Mouse (Mus musculus) myocyte (in vitro differentiated cells): Measurements from ENCODE around the gene Large2. TPM values are rescaled to one million over a fixed set of nuclear protein-coding genes. Genes with fewer than 3 reads are reported as not detected.

Experiments used
- H3K27me3 ChIP-seq: one replicate; pipeline ENCODE4 v1.6.1; 2011; ENCODE audit not compliant: control insufficient read depth, insufficient read depth, insufficient read length
- H3K36me3 ChIP-seq: one replicate; pipeline ENCODE4 v1.6.1; 2011; ENCODE audit not compliant: control insufficient read depth, insufficient read depth
- H3K4me2 ChIP-seq: one replicate; pipeline ENCODE4 v1.6.1; 2011; ENCODE audit warnings: low read depth, control low read depth
- H3K4me3 ChIP-seq: one replicate; pipeline ENCODE4 v1.5.1; 2011; ENCODE audit warnings: mild to moderate bottlenecking, control low read depth, moderate library complexity
- H3K79me2 ChIP-seq: one replicate; pipeline ENCODE4 v1.6.1; 2011; ENCODE audit not compliant: control insufficient read depth, insufficient read depth
- H3ac ChIP-seq: one replicate; pipeline ENCODE4 v1.6.1; 2011; ENCODE audit not compliant: control insufficient read depth, insufficient read length
- CEBPB ChIP-seq: IDR thresholded peaks from 2 replicates; pipeline ENCODE4 v1.6.1; 2011; ENCODE audit warnings: mild to moderate bottlenecking, moderate library complexity; ENCODE audit not compliant: poor library complexity, insufficient read depth, severe bottlenecking
- E2F4 ChIP-seq: IDR thresholded peaks from one replicate; pipeline ENCODE4 v1.6.1; 2011; ENCODE audit warnings: mild to moderate bottlenecking, control low read depth, moderate library complexity; ENCODE audit not compliant: insufficient read depth
- MAX ChIP-seq: IDR thresholded peaks from one replicate; pipeline ENCODE4 v1.6.1; 2011; ENCODE audit warnings: low read depth, mild to moderate bottlenecking, control low read depth
- MYOD1 ChIP-seq, 3 experiments: IDR thresholded peaks; one replicate each; pipeline ENCODE4 v1.6.1; 2011; ENCODE audit warnings: control low read depth in 2 of 3, low read depth in 2 of 3, mild to moderate bottlenecking in 2 of 3, moderate library complexity in 1 of 3; ENCODE audit not compliant: insufficient read length in 2 of 3, control insufficient read depth in 1 of 3
- MYOG ChIP-seq, 3 experiments: IDR thresholded peaks; one replicate each; pipeline ENCODE4 v1.6.1; 2011; ENCODE audit warnings: control low read depth in 2 of 3, low read depth in 2 of 3, mild to moderate bottlenecking in 2 of 3; ENCODE audit not compliant: insufficient read length in 2 of 3, control insufficient read depth in 1 of 3, insufficient read depth in 1 of 3
- POLR2A ChIP-seq: IDR thresholded peaks from one replicate; pipeline ENCODE4 v1.6.1; 2011; ENCODE audit warnings: low read depth, mild to moderate bottlenecking, control low read depth, moderate library complexity; ENCODE audit not compliant: insufficient read length
- POLR2AphosphoS2 ChIP-seq: IDR thresholded peaks from one replicate; pipeline ENCODE4 v1.6.1; 2011; ENCODE audit warnings: low read depth, control low read depth; ENCODE audit not compliant: insufficient read length
- REST ChIP-seq: IDR thresholded peaks from one replicate; pipeline ENCODE4 v1.6.1; 2011; ENCODE audit warnings: mild to moderate bottlenecking, control low read depth, moderate library complexity; ENCODE audit not compliant: insufficient read depth, insufficient read length
- SRF ChIP-seq: IDR thresholded peaks from one replicate; pipeline ENCODE4 v1.6.1; 2011; ENCODE audit warnings: low read depth; ENCODE audit not compliant: control insufficient read depth, insufficient read length
- TCF12 ChIP-seq: IDR thresholded peaks from one replicate; pipeline ENCODE4 v1.6.1; 2011; ENCODE audit warnings: mild to moderate bottlenecking, control low read depth; ENCODE audit not compliant: poor library complexity, insufficient read depth, severe bottlenecking
- TCF3 ChIP-seq: IDR thresholded peaks from one replicate; pipeline ENCODE4 v1.6.1; 2011; ENCODE audit warnings: low read depth, control low read depth; ENCODE audit not compliant: insufficient read length
- USF1 ChIP-seq: IDR thresholded peaks from one replicate; pipeline ENCODE4 v1.6.1; 2011; ENCODE audit warnings: low read depth, mild to moderate bottlenecking, control low read depth, moderate library complexity
- polyA plus RNA-seq: library from polyadenylated mRNA; unstranded; fragments of >200 nt; fragmentation: generic; extraction: Trizol; gene quantifications from one replicate; pipeline ENCODE4 v1.2.1, GENCODE M21; 2012; ENCODE audit warnings: missing spikeins

Gene Large2
- polyA plus RNA-seq, 1 experiment: 0.11 TPM

DNA sequence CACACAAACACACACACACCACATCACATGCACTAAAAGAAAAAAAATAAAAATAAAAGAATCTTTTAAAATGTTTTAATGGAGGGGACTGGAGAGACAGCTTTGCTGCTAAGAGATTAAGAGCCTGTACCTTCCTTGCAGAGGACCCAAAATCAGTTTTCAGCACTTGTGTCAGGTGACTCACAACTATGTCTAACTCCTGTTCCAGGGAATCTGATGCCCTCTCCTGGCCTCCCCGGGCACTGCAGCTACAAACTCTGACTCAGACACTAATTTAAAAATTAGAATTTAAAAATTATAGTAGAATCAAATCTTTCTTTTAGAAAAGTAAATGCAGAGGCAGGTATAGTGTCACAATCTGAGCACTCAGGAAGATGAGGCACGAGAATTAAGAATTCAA lies 52.0 kb downstream of the Large2 start:
- Histone ChIP-seq H3K27me3 (no peaks in the 10 kb centered on the region), H3ac (no peak overlapping the region), H3K4me3 (no peak overlapping the region), H3K79me2 (no peaks in the 10 kb centered on the region), H3K36me3 (no peaks in the 10 kb centered on the region), H3K4me2 (no peak overlapping the region)
- TF ChIP-seq USF1: peak; percentile 47
- no peak for TF ChIP-seq REST
- TF ChIP-seq MYOD1 (IDR thresholded peaks at IDR 0.05; ENCODE audit: control insufficient read depth in 1 of 3, insufficient read length in 2 of 3, low read depth in 2 of 3): no peak

DNA sequence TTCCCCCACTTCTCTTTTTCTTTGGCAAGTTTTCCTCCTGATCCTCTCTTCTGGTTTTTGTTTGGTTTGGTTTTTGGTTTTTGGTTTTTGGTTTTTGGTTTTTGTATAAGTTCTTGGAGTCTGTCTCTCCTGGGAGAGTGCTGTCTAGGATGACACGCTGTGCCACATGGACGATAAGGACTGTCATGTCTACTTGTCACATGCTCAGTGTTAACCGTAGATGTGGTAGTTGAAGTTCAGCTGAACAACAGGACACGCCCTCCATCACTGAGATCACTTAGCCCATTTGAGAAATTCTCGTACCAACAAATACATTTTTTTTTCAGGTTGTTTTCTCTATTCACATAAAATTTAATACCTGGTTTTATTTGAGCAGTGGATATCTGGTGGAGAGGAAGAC lies 57.4 kb downstream of the Large2 start:
- no peaks in the 10 kb centered on the region for H3K79me2 ChIP-seq
- H3K4me2 ChIP-seq: no peak overlapping the region
- H3ac ChIP-seq: no peak overlapping the region
- no peaks in the 10 kb centered on the region for H3K27me3 ChIP-seq
- no peak overlapping the region for H3K4me3 ChIP-seq
- TF ChIP-seq POLR2AphosphoS2 (no peak), TCF12 (no peak)
- H3K36me3 ChIP-seq: no peaks in the 10 kb centered on the region

DNA sequence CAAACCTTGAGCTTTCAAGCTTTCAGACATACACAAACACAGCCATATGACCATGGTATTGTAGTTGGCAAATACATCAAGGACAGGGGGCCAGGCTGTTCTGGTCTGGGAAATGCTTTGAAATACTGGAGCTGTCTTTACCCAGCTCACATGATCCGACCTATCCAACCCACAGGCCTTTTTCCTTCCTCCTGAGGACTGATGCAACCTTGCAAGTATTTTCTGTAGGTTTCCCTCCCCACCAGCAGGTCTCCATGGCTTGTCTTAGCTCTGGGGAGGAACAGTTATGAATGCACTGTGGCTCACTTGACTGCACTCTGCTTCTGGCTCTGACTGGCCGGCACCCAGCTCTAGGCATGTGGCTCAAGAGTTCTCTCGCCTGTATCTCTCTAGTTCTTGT lies 58.0 kb downstream of the Large2 start:
- no peaks in the 10 kb centered on the region for H3K27me3 ChIP-seq
- H3K4me3 ChIP-seq: no peak overlapping the region
- H3K4me2 ChIP-seq: no peak overlapping the region
- no peaks in the 10 kb centered on the region for H3K36me3 ChIP-seq
- no peak overlapping the region for H3ac ChIP-seq
- no peak for TF ChIP-seq REST
- TF ChIP-seq E2F4: no peak
- TF ChIP-seq MAX: no peak
- TF ChIP-seq POLR2AphosphoS2: no peak
- no peak for TF ChIP-seq TCF12
- TF ChIP-seq SRF: no peak
- TF ChIP-seq POLR2A: no peak
- TF ChIP-seq TCF3: no peak
- TF ChIP-seq MYOG (IDR thresholded peaks at IDR 0.05; ENCODE audit: control insufficient read depth in 1 of 3, insufficient read depth in 1 of 3, insufficient read length in 2 of 3, low read depth in 2 of 3): no peak
- no peak for TF ChIP-seq CEBPB
- TF ChIP-seq USF1: no peak
- TF ChIP-seq MYOD1 (IDR thresholded peaks at IDR 0.05; ENCODE audit: control insufficient read depth in 1 of 3, insufficient read length in 2 of 3, low read depth in 2 of 3): no peak
- no peaks in the 10 kb centered on the region for H3K79me2 ChIP-seq

Other genes with a start within 250 kb of the Large2 start
- 44.1 TPM for gene Pex16, start 193 bp downstream of the Large2 start, polyA plus RNA-seq
- gene 1700029I15Rik, start 7.7 kb upstream of the Large2 start, polyA plus RNA-seq: 0.91 TPM
- gene Mapk8ip1, start 26.4 kb upstream of the Large2 start, polyA plus RNA-seq: 34.7 TPM
- gene Cry2, start 59.2 kb upstream of the Large2 start, polyA plus RNA-seq: 9.3 TPM
- gene Slc35c1, start 85.7 kb upstream of the Large2 start, polyA plus RNA-seq: 13.8 TPM
- 8.6 TPM for gene Chst1, start 224.8 kb upstream of the Large2 start, polyA plus RNA-seq